Mouse (Mus musculus): ENCODE results near the gene Lrrd1. TPM values are rescaled to one million over a fixed set of nuclear protein-coding genes. Genes with fewer than 3 reads are reported as not detected.
"Not testable (repeated sequence)": the region's sequence is repeated elsewhere in the genome, so short reads cannot be mapped to it uniquely, and the experiment has no call there.

The Lrrd1 gene
- total RNA-seq (2021) (under 1 TPM; 0.17 to 0.20 TPM), polyA plus RNA-seq (2012; rRNA removed) (0.21 and 0.39 TPM in 2 replicates)
- long read RNA-seq, result 0 reads

- DNase-seq, result peak; percentile 8
These were observed at the start of gene Lrrd1 for GRCm38 (mm10) chr5:3845026-3845425. Lrrd1 (plus strand) TSS chr5:3845173.

- not testable (repeated sequence) for DNase-seq
These were observed 47.9 kb upstream of the Lrrd1 start for GRCm38 (mm10) chr5:3797101-3797500.

GRCm38 (mm10) chr5:3798656-3799055 lies 46.3 kb upstream of the Lrrd1 start:
- not testable (repeated sequence) for DNase-seq

GRCm38 (mm10) chr5:3800041-3800440 lies 44.9 kb upstream of the Lrrd1 start:
- DNase-seq, result no peak

GRCm38 (mm10) chr5:3800881-3801280 lies 44.1 kb upstream of the Lrrd1 start:
- no peak for DNase-seq

GRCm38 (mm10) chr5:3801672-3802432 lies 43.1 kb upstream of the Lrrd1 start:
- DNase-seq, result no peak

- peak; percentile 95 for DNase-seq
These were observed 42.3 kb upstream of the Lrrd1 start, which contains the start of the genes Ankib1 and Krit1 for GRCm38 (mm10) chr5:3802433-3803291. Ankib1 (minus strand) TSS chr5:3802925. Krit1 (plus strand) TSS chr5:3803184.

GRCm38 (mm10) chr5:3803292-3804165 lies 41.4 kb upstream of the Lrrd1 start:
- DNase-seq, result no peak

- DNase-seq, result no peak
These were observed 36.5 kb upstream of the Lrrd1 start for GRCm38 (mm10) chr5:3808472-3808871.

- DNase-seq, result no peak
These were observed 10.9 kb upstream of the Lrrd1 start for GRCm38 (mm10) chr5:3834107-3834506.

GRCm38 (mm10) chr5:3870161-3870560 lies 25.2 kb downstream of the Lrrd1 start:
- DNase-seq, result peak; percentile 26

GRCm38 (mm10) chr5:3872348-3872747 lies 27.4 kb downstream of the Lrrd1 start:
- peak; percentile 9 for DNase-seq

GRCm38 (mm10) chr5:3873485-3873884 lies 28.5 kb downstream of the Lrrd1 start:
- DNase-seq, result no peak

GRCm38 (mm10) chr5:3886862-3887261 lies 41.9 kb downstream of the Lrrd1 start:
- DNase-seq, result not testable (repeated sequence)

- DNase-seq, result no peak
These were observed 44.2 kb downstream of the Lrrd1 start for GRCm38 (mm10) chr5:3889201-3889600.

GRCm38 (mm10) chr5:3893459-3894293 lies 48.7 kb downstream of the Lrrd1 start, which contains the start of gene Mterf1a:
Mterf1a (minus strand) TSS chr5:3893933.
- DNase-seq, result peak; percentile 34

- not testable (repeated sequence) for DNase-seq
These were observed 49.3 kb downstream of the Lrrd1 start for GRCm38 (mm10) chr5:3894294-3894619.

- DNase-seq, result no peak
These were observed 60.5 kb downstream of the Lrrd1 start for GRCm38 (mm10) chr5:3905471-3905870.
